Mouse (Mus musculus) hindbrain, embryonic 11.5 days (tissue): ENCODE data around the gene Scap. TPM values are rescaled to one million over a fixed set of nuclear protein-coding genes. Genes with fewer than 3 reads are reported as not detected.
A peak's percentile ranks its signal among the peaks of the same experiment; 100 is the strongest.
"Not testable (repeated sequence)": the region's sequence is repeated elsewhere in the genome, so short reads cannot be mapped to it uniquely, and the experiment has no call there.

Experiments
- ATAC-seq: fragments of 200-750 bp; cut with Nextera tagmentation; 2 replicates; pipeline ENCODE4 v1.8.0; 2017; ENCODE audit warnings: mild to moderate bottlenecking, moderate TSS enrichment, moderate library complexity; ENCODE audit not compliant: low FRiP score
- DNase-seq: peaks from one replicate; pipeline ENCODE4 v3.0.0-alpha.2; 2015; ENCODE audit warnings: low spot score
- H3K27ac ChIP-seq: fragments of 300-500 bp; sonication (generic); 2 replicates; pipeline ENCODE4 v1.5.1; 2014; ENCODE audit warnings: mild to moderate bottlenecking, low read depth, low read length
- H3K27me3 ChIP-seq: fragments of 300-500 bp; sonication (generic); 2 replicates; pipeline ENCODE4 v1.6.1; 2014; ENCODE audit warnings: mild to moderate bottlenecking, low read length, moderate library complexity, mixed read lengths; ENCODE audit not compliant: control insufficient read depth, insufficient read depth
- H3K36me3 ChIP-seq: fragments of 300-500 bp; sonication (generic); 2 replicates; pipeline ENCODE4 v1.6.1; 2014; ENCODE audit warnings: mild to moderate bottlenecking, low read length, moderate library complexity, mixed read lengths; ENCODE audit not compliant: control insufficient read depth, insufficient read depth
- H3K4me1 ChIP-seq: fragments of 300-500 bp; sonication (generic); replicated peaks from 2 replicates; pipeline ENCODE4 v1.6.1; 2014; ENCODE audit warnings: low read length, mixed read lengths; ENCODE audit not compliant: control insufficient read depth, insufficient read depth
- H3K4me2 ChIP-seq: fragments of 300-500 bp; sonication (generic); replicated peaks from 2 replicates; pipeline ENCODE4 v1.6.1; 2014; ENCODE audit warnings: mild to moderate bottlenecking, low read depth, low read length
- H3K4me3 ChIP-seq: fragments of 300-500 bp; sonication (generic); 2 replicates; pipeline ENCODE4 v1.5.1; 2014; ENCODE audit warnings: low read depth, low read length
- H3K9ac ChIP-seq: fragments of 300-500 bp; sonication (generic); 2 replicates; pipeline ENCODE4 v1.6.1; 2014; ENCODE audit warnings: low read depth, low read length
- H3K9me3 ChIP-seq: fragments of 300-500 bp; sonication (generic); 2 replicates; pipeline ENCODE4 v1.6.1; 2016; ENCODE audit warnings: low read length; ENCODE audit not compliant: control insufficient read depth
- WGBS: fragments of 180-500 bp; shearing (Covaris S2); extraction: QIAGEN DNeasy Blood & Tissue Kit; methylation state at CpG from one replicate; pipeline ENCODE4 v1.1.7; 2014; 5-methylcytosine and 5-hydroxymethylcytosine counted together
- polyA plus RNA-seq: library from polyadenylated mRNA; unstranded; fragments of >200 nt; fragmentation: Nextera tagmentation; extraction: Ambion mirVana; gene quantifications from 2 replicates; pipeline ENCODE4 v1.2.1, GENCODE M21; 2014

The Scap gene
- polyA plus RNA-seq, 1 experiment from 2014 or later: 26.0 TPM

GRCm38 (mm10) chr9:110328178-110328577, 4.9 kb upstream of the Scap start:
- H3K4me2 ChIP-seq: no peak overlapping the region
- H3K27ac ChIP-seq: no peak overlapping the region
- no peaks in the 10 kb centered on the region for H3K27me3 ChIP-seq
- no peaks in the 10 kb centered on the region for H3K9me3 ChIP-seq
- H3K9ac ChIP-seq: no peak overlapping the region
- H3K4me1 ChIP-seq: no peaks in the 10 kb centered on the region
- H3K36me3 ChIP-seq: no peaks in the 10 kb centered on the region
- no peak overlapping the region for H3K4me3 ChIP-seq
- WGBS: 80% methylated on average over 2 of the region's 2 CpGs
- ATAC-seq: no peak
- no peak for DNase-seq

GRCm38 (mm10) chr9:110328946-110329630, 4.0 kb upstream of the Scap start:
- Histone ChIP-seq H3K27ac (no peak overlapping the region), H3K4me1 (peaks cover 3% of the 10 kb centered on the region; the same call in 1 of the 2 replicates), H3K4me3 (no peak overlapping the region), H3K9me3 (no peaks in the 10 kb centered on the region), H3K4me2 (no peak overlapping the region), H3K9ac (no peak overlapping the region), H3K27me3 (no peaks in the 10 kb centered on the region), H3K36me3 (no peaks in the 10 kb centered on the region)
- DNase-seq (no peak), ATAC-seq (no peak)
- WGBS: 81% methylated on average over 5 of the region's 5 CpGs

GRCm38 (mm10) chr9:110329655-110330054, 3.4 kb upstream of the Scap start:
- DNase-seq (no peak), ATAC-seq (no peak)
- peaks cover 3% of the 10 kb centered on the region; the same call in 1 of the 2 replicates for H3K4me1 ChIP-seq
- no peaks in the 10 kb centered on the region for H3K36me3 ChIP-seq
- no peak overlapping the region for H3K27ac ChIP-seq
- H3K4me2 ChIP-seq: no peak overlapping the region
- H3K9ac ChIP-seq: no peak overlapping the region
- H3K27me3 ChIP-seq: no peaks in the 10 kb centered on the region
- no peak overlapping the region for H3K4me3 ChIP-seq
- 88% methylated on average over 21 of the region's 21 CpGs for WGBS
- no peaks in the 10 kb centered on the region for H3K9me3 ChIP-seq

GRCm38 (mm10) chr9:110330341-110330740, 2.7 kb upstream of the Scap start:
- H3K4me1 ChIP-seq: peaks cover 3% of the 10 kb centered on the region; the same call in 1 of the 2 replicates
- no peaks in the 10 kb centered on the region for H3K9me3 ChIP-seq
- no peak for ATAC-seq
- H3K27me3 ChIP-seq: no peaks in the 10 kb centered on the region
- no peak overlapping the region for H3K4me2 ChIP-seq
- H3K27ac ChIP-seq: no peak overlapping the region
- no peaks in the 10 kb centered on the region for H3K36me3 ChIP-seq
- no peak overlapping the region for H3K9ac ChIP-seq
- WGBS: 54% methylated on average over 6 of the region's 6 CpGs
- no peak overlapping the region for H3K4me3 ChIP-seq
- no peak for DNase-seq

- H3K36me3 ChIP-seq, DNase-seq, ATAC-seq, H3K9ac ChIP-seq, H3K27ac ChIP-seq, H3K4me1 ChIP-seq, H3K4me3 ChIP-seq, H3K4me2 ChIP-seq, H3K9me3 ChIP-seq, H3K27me3 ChIP-seq: not testable (repeated sequence)
- 93% methylated on average over 4 of the region's 5 CpGs for WGBS
Observed at GRCm38 (mm10) chr9:110330913-110331312, 2.2 kb upstream of the Scap start.

GRCm38 (mm10) chr9:110333896-110334259, 790 bp downstream of the Scap start:
- H3K4me1 ChIP-seq: peaks cover 3% of the 10 kb centered on the region; the same call in 1 of the 2 replicates
- no peaks in the 10 kb centered on the region for H3K27me3 ChIP-seq
- ATAC-seq (no peak), DNase-seq (no peak)
- H3K4me3 ChIP-seq: peak overlapping the region; percentile 88
- 13% methylated on average over 12 of the region's 12 CpGs for WGBS
- H3K27ac ChIP-seq: no peak overlapping the region
- H3K36me3 ChIP-seq: no peaks in the 10 kb centered on the region
- H3K9ac ChIP-seq: peak overlapping the region; percentile 71
- peak overlapping the region; percentile 95 for H3K4me2 ChIP-seq
- no peaks in the 10 kb centered on the region for H3K9me3 ChIP-seq

- ATAC-seq: no peak
- Histone ChIP-seq H3K4me3 (no peak overlapping the region), H3K27me3 (no peaks in the 10 kb centered on the region), H3K4me2 (no peak overlapping the region), H3K9me3 (no peaks in the 10 kb centered on the region), H3K4me1 (peaks cover 3% of the 10 kb centered on the region; the same call in 1 of the 2 replicates), H3K27ac (no peak overlapping the region), H3K9ac (no peak overlapping the region), H3K36me3 (no peaks in the 10 kb centered on the region)
- no peak for DNase-seq
- WGBS: 76% methylated on average over 8 of the region's 8 CpGs
Observed at GRCm38 (mm10) chr9:110334849-110335248, 1.8 kb downstream of the Scap start.

GRCm38 (mm10) chr9:110340037-110340750, 7.1 kb downstream of the Scap start:
- H3K4me2 ChIP-seq: no peak overlapping the region
- H3K4me1 ChIP-seq: no peaks in the 10 kb centered on the region
- no peaks in the 10 kb centered on the region for H3K27me3 ChIP-seq
- H3K9me3 ChIP-seq: no peaks in the 10 kb centered on the region
- DNase-seq (no peak), ATAC-seq (no peak)
- no peak overlapping the region for H3K4me3 ChIP-seq
- 92% methylated on average over 5 of the region's 5 CpGs for WGBS
- H3K27ac ChIP-seq: no peak overlapping the region
- no peaks in the 10 kb centered on the region for H3K36me3 ChIP-seq
- no peak overlapping the region for H3K9ac ChIP-seq

GRCm38 (mm10) chr9:110342008-110342407, 8.9 kb downstream of the Scap start:
- no peak overlapping the region for H3K4me2 ChIP-seq
- H3K9ac ChIP-seq: no peak overlapping the region
- H3K4me3 ChIP-seq: no peak overlapping the region
- H3K27me3 ChIP-seq: no peaks in the 10 kb centered on the region
- no peaks in the 10 kb centered on the region for H3K4me1 ChIP-seq
- 85% methylated on average over 8 of the region's 8 CpGs for WGBS
- H3K9me3 ChIP-seq: no peaks in the 10 kb centered on the region
- H3K36me3 ChIP-seq: no peaks in the 10 kb centered on the region
- H3K27ac ChIP-seq: no peak overlapping the region
- DNase-seq (no peak), ATAC-seq (no peak)
